Mouse (Mus musculus): Measurements from ENCODE around the gene Lhx1. TPM values are rescaled to one million over a fixed set of nuclear protein-coding genes. Genes with fewer than 3 reads are reported as not detected.

The Lhx1 gene
- polyA plus RNA-seq, 1 experiment from 2014 or later = 0.15 TPM

GRCm38 (mm10) chr11:84475991-84476390, 49.3 kb downstream of the Lhx1 start:
- peaks cover 8% of the 10 kb centered on the region for H3K36me3 ChIP-seq
- 92% methylated on average over 4 of the region's 4 CpGs for WGBS
- H3K4me2 ChIP-seq (replicated peaks) = no peak overlapping the region
- no peak for ATAC-seq (ENCODE audit: insufficient number of reproducible peaks, low FRiP score, low TSS enrichment, low read depth)
- no peaks in the 10 kb centered on the region for H3K9me3 ChIP-seq (replicated peaks)
- no peak overlapping the region for H3K4me3 ChIP-seq (replicated peaks)
- H3K27ac ChIP-seq (replicated peaks) = no peak overlapping the region
- H3K27me3 ChIP-seq = no peaks in the 10 kb centered on the region
- no peak overlapping the region for H3K9ac ChIP-seq
- H3K4me1 ChIP-seq = peaks cover 5% of the 10 kb centered on the region; the same call in 1 of the 2 replicates

- Histone ChIP-seq H3K36me3 (peaks cover 19% of the 10 kb centered on the region), H3K4me3 (replicated peaks) (no peak overlapping the region), H3K9me3 (replicated peaks) (no peaks in the 10 kb centered on the region), H3K27me3 (no peaks in the 10 kb centered on the region), H3K4me1 (no peaks in the 10 kb centered on the region), H3K27ac (replicated peaks) (no peak overlapping the region), H3K4me2 (replicated peaks) (no peak overlapping the region), H3K9ac (no peak overlapping the region)
- 74% methylated on average over 4 of the region's 4 CpGs for WGBS
- ATAC-seq (ENCODE audit: insufficient number of reproducible peaks, low FRiP score, low TSS enrichment, low read depth) = no peak
Measured at GRCm38 (mm10) chr11:84473093-84473667, 52.2 kb downstream of the Lhx1 start.

Other genes starting within 250 kb of the Lhx1 start
- gene Aatf, start 12.0 kb downstream of the Lhx1 start, polyA plus RNA-seq (2015; fragmentation: Nextera tagmentation; extraction: Ambion mirVana) = 43.3 and 49.4 TPM in 2 replicates